Mouse (Mus musculus) heart, embryonic 11.5 days (tissue): ENCODE data around the gene Shmt2. TPM values are rescaled to one million over a fixed set of nuclear protein-coding genes. Genes with fewer than 3 reads are reported as not detected.

Source experiments
- ATAC-seq: fragments of 200-750 bp; cut with Nextera tagmentation; replicated peaks from 2 replicates; pipeline ENCODE4 v1.8.0; 2017; ENCODE audit warnings: moderate library complexity; ENCODE audit not compliant: insufficient number of reproducible peaks, low FRiP score, low TSS enrichment
- H3K27ac ChIP-seq: fragments of 300-500 bp; sonication (generic); 2 replicates; pipeline ENCODE4 v1.5.1; 2014; ENCODE audit warnings: mild to moderate bottlenecking, low read depth, low read length
- H3K27me3 ChIP-seq: fragments of 300-500 bp; sonication (generic); 2 replicates; pipeline ENCODE4 v1.6.1; 2014; ENCODE audit warnings: mild to moderate bottlenecking, low read length, mixed read lengths; ENCODE audit not compliant: control insufficient read depth, insufficient read depth
- H3K36me3 ChIP-seq: fragments of 300-500 bp; sonication (generic); 2 replicates; pipeline ENCODE4 v1.6.1; 2014; ENCODE audit warnings: mild to moderate bottlenecking, low read length, moderate library complexity, mixed read lengths; ENCODE audit not compliant: control insufficient read depth, insufficient read depth
- H3K4me1 ChIP-seq: fragments of 300-500 bp; sonication (generic); 2 replicates; pipeline ENCODE4 v1.6.1; 2014; ENCODE audit warnings: low read length; ENCODE audit not compliant: control insufficient read depth, insufficient read depth
- H3K4me2 ChIP-seq: fragments of 300-500 bp; sonication (generic); 2 replicates; pipeline ENCODE4 v1.6.1; 2014; ENCODE audit warnings: mild to moderate bottlenecking, moderate library complexity
- H3K4me3 ChIP-seq: fragments of 300-500 bp; sonication (generic); 2 replicates; pipeline ENCODE4 v1.5.1; 2014; ENCODE audit warnings: low read depth, low read length
- H3K9ac ChIP-seq: fragments of 300-500 bp; sonication (generic); 2 replicates; pipeline ENCODE4 v1.6.1; 2014; ENCODE audit warnings: mild to moderate bottlenecking, low read depth, low read length, moderate library complexity
- H3K9me3 ChIP-seq: fragments of 300-500 bp; sonication (generic); replicated peaks from 2 replicates; pipeline ENCODE4 v1.6.1; 2016; ENCODE audit warnings: low read length; ENCODE audit not compliant: control insufficient read depth
- WGBS: fragments of 180-500 bp; shearing (Covaris S2); extraction: QIAGEN DNeasy Blood & Tissue Kit; methylation state at CpG from one replicate; pipeline ENCODE4 v1.1.7; 2014; ENCODE audit not compliant: insufficient replicate concordance; 5-methylcytosine and 5-hydroxymethylcytosine counted together
- polyA plus RNA-seq: library from polyadenylated mRNA; unstranded; fragments of >200 nt; fragmentation: Nextera tagmentation; extraction: Ambion mirVana; gene quantifications from 2 replicates; pipeline ENCODE4 v1.2.1, GENCODE M21; 2014

Shmt2 gene
- polyA plus RNA-seq, 1 experiment from 2014 or later, result 82.7 TPM

DNA sequence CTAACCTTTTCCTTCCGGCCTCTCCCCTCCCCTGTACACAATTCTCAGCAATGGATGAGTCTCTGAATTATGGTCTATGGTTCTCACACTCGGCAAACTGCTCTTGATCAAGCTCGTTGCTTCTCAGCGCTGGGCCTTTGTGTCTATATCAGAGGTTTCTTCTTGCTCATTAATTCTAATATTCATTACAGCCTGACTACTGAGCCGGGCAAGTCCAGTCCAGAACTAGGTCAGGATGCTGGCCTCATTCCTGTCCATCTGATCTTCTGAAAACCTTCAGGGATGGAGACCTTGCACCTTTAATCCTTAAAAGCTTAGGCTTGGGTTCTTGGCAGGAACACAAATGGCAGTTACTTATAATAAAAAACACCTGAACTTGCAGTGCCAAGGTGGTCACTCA lies 22.7 kb downstream of the Shmt2 start:
- Histone ChIP-seq H3K36me3 (peaks cover 33% of the 10 kb centered on the region), H3K27me3 (no peaks in the 10 kb centered on the region)

GRCm38 (mm10) chr10:127496156-127496555 lies 26.1 kb downstream of the Shmt2 start:
- Histone ChIP-seq H3K27me3 (no peaks in the 10 kb centered on the region), H3K36me3 (peaks cover 44% of the 10 kb centered on the region), H3K4me2 (no peak overlapping the region), H3K4me1 (no peaks in the 10 kb centered on the region), H3K9me3 (no peaks in the 10 kb centered on the region), H3K4me3 (no peak overlapping the region), H3K27ac (no peak overlapping the region), H3K9ac (no peak overlapping the region)
- ATAC-seq, result no peak
- 95% methylated on average over 3 of the region's 3 CpGs for WGBS

More for the DNA sequence above, 22.7 kb downstream of the Shmt2 start:
- Histone ChIP-seq H3K27ac (no peak overlapping the region), H3K4me1 (no peaks in the 10 kb centered on the region), H3K4me2 (no peak overlapping the region), H3K4me3 (no peak overlapping the region), H3K9ac (no peak overlapping the region), H3K9me3 (no peaks in the 10 kb centered on the region)
- ATAC-seq, result no peak
- 81% methylated on average over 5 of the region's 5 CpGs for WGBS

DNA sequence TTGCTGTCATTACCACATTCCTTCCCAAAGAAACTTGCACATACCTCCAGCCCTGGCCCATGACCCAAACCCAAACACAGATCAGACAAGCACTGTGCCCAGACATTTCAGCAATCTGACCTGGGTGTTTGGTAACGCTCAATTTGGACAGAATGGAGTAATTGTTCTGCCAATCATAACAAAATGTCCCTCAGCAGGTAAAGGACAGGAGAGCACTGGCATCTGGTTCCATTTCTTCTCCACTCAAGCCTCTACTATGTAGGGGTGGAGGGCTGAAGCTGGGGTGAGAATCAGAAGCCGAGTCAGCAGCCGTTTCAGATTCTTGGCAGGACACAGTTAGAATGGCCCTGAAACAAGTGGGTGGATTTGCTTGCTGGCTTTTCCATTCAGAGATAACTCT lies 30.1 kb downstream of the Shmt2 start:
- H3K9ac ChIP-seq, result no peak overlapping the region
- 83% methylated on average over 3 of the region's 3 CpGs for WGBS
- no peaks in the 10 kb centered on the region for H3K27me3 ChIP-seq
- no peak overlapping the region for H3K4me2 ChIP-seq
- no peaks in the 10 kb centered on the region for H3K4me1 ChIP-seq
- ATAC-seq, result no peak
- no peaks in the 10 kb centered on the region for H3K9me3 ChIP-seq
- no peak overlapping the region for H3K4me3 ChIP-seq
- no peak overlapping the region for H3K27ac ChIP-seq
- peaks cover 32% of the 10 kb centered on the region for H3K36me3 ChIP-seq

DNA sequence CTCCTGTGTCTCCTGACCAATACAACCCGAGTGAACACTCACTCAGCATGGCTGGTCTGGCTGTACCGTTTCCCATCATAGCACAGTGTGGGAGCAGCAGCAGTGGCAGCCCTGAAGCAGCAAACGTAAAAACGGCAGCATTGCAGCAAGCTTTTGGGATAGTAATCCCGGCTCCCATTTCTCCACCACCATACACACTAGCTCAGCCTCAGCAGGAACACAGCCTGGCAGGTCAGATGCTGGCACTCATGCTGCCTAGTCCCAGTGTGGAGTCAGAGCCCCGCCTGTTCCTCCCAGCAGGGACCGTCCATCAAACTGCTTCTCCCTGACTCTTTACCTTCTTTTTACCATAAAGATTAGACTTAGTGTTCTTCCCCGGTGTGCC lies 31.1 kb downstream of the Shmt2 start:
- no peak overlapping the region for H3K4me3 ChIP-seq
- H3K9me3 ChIP-seq, result no peaks in the 10 kb centered on the region
- no peak overlapping the region for H3K9ac ChIP-seq
- no peak overlapping the region for H3K4me2 ChIP-seq
- WGBS, result 81% methylated on average over 8 of the region's 8 CpGs
- H3K27me3 ChIP-seq, result no peaks in the 10 kb centered on the region
- H3K27ac ChIP-seq, result no peak overlapping the region
- no peaks in the 10 kb centered on the region for H3K4me1 ChIP-seq
- peaks cover 29% of the 10 kb centered on the region for H3K36me3 ChIP-seq
- ATAC-seq, result no peak

DNA sequence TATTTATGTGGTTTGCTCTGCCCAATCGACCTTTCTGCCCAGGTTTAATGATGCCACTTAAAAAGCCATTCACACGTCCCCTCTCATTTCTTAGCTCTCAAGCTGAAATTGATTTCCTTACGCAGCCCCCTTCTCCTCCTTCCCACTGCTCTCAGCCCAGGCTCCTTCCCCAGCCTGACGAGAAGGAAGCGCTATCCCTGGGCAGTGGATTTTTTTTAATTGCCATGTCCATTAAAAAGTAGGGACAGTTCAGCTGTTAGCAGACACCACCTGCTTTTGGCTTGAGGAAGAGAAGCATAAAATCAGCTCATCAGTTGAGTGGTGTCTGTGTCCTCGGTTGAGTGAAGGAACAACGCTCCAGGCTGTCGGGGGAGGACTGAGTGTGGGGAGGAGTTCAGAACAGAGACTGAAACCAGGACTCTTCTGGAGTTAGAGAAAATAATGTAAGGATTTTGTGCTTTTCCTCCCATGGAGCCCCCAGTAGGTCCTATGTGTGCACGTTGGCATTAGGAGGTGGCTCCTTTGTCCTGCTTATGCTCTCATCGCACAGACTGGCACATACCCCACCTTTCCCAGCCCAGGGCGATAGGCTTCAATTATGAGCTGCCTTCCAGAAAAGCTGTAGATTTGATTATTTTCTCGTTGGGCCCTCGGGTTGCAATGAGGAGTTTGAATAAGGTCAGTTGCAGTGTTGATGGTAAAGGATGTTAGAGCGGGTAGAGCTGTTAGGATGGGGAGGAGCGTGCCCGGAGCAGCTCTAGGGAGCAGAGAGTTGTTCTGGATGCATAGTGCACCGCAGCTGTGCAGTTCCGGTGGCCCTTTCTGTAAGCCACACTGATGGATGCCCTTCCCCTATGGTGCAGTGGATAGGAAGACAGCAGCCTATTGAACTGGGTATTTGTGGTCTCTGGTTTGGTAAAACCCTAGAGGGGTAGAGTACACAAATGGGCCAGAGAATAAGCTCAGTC lies 31.8 kb downstream of the Shmt2 start:
- Histone ChIP-seq H3K4me1 (no peaks in the 10 kb centered on the region), H3K9me3 (no peaks in the 10 kb centered on the region), H3K4me3 (no peak overlapping the region), H3K4me2 (no peak overlapping the region), H3K27ac (no peak overlapping the region), H3K36me3 (peaks cover 28% of the 10 kb centered on the region), H3K27me3 (no peaks in the 10 kb centered on the region), H3K9ac (no peak overlapping the region)
- ATAC-seq, result no peak
- WGBS, result 84% methylated on average over 18 of the region's 18 CpGs

DNA sequence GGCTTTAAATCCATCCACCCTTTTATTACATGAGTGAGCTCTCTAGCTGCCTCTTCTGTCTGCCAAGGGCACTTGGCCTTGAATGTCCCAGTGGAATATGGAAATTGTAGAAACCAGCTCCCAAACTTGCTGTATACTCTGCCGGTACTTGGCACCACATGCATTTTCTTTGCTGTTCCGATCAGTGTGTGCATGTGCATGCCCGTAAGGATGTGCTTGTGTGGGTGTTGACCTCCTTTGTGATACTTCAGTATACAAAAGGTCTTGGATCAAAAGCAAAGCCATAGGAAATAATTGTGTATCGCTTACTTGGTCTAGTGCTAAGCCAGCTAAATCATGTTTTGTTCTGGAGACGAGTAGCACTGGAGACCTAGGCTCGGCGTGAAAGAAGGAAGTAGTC lies 33.4 kb downstream of the Shmt2 start:
- Histone ChIP-seq H3K27me3 (no peaks in the 10 kb centered on the region), H3K4me2 (no peak overlapping the region), H3K4me1 (no peaks in the 10 kb centered on the region), H3K4me3 (no peak overlapping the region), H3K27ac (no peak overlapping the region), H3K36me3 (peaks cover 20% of the 10 kb centered on the region), H3K9me3 (no peaks in the 10 kb centered on the region), H3K9ac (no peak overlapping the region)
- WGBS, result 87% methylated on average over 7 of the region's 7 CpGs
- no peak for ATAC-seq

DNA sequence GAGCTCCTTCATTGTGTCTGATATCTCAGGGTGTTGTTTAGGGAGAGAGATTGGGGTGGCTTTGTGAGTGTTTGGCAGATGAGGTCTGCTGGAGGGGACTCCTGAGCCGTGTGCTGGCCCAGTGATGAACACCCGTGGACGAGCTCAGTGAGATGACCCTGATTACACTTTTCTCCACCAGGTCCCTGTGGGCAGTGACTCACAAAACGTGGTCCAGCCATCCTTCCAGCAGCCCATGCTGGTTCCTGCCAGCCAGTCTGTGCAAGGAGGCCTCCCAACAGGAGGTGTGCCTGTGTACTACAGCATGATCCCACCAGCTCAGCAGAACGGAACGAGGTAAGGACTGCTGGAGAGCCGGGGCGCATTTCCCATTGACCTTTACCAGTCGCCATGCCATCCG lies 37.0 kb downstream of the Shmt2 start:
- 83% methylated on average over 10 of the region's 10 CpGs for WGBS
- H3K36me3 ChIP-seq, result peaks cover 13% of the 10 kb centered on the region
- ATAC-seq, result no peak
- no peaks in the 10 kb centered on the region for H3K9me3 ChIP-seq
- no peak overlapping the region for H3K27ac ChIP-seq
- no peaks in the 10 kb centered on the region for H3K4me1 ChIP-seq
- no peaks in the 10 kb centered on the region for H3K27me3 ChIP-seq
- H3K4me3 ChIP-seq, result no peak overlapping the region
- H3K4me2 ChIP-seq, result no peak overlapping the region
- no peak overlapping the region for H3K9ac ChIP-seq

- peak overlapping the region; percentile 12; the same call in 1 of the 2 replicates for H3K9ac ChIP-seq
Measured at GRCm38 (mm10) chr10:127480833-127481813, 41.1 kb downstream of the Shmt2 start.

More at GRCm38 (mm10) chr10:127480833-127481813, 41.1 kb downstream of the Shmt2 start:
- H3K4me1 ChIP-seq, result no peaks in the 10 kb centered on the region
- H3K27ac ChIP-seq, result no peak overlapping the region
- no peak for ATAC-seq
- 83% methylated on average over 19 of the region's 19 CpGs for WGBS
- H3K36me3 ChIP-seq, result peaks cover 14% of the 10 kb centered on the region
- H3K9me3 ChIP-seq, result no peaks in the 10 kb centered on the region
- no peak overlapping the region for H3K4me2 ChIP-seq
- no peak overlapping the region for H3K4me3 ChIP-seq
- no peaks in the 10 kb centered on the region for H3K27me3 ChIP-seq
